In genomic region chr12:51690893-51691844, GRCm38 (mm10) we compare ENCODE assay signal across 8 mouse cellular contexts. TPM values are rescaled to one million over a fixed set of nuclear protein-coding genes. Genes with fewer than 3 reads are reported as not detected.
DNase-seq lines count a peak whose midpoint lies in the region; ATAC-seq lines count a peak whose summit lies in the region.

Ap4s1 (plus strand) TSS chr12:51691033.

- H3K36me3 ChIP-seq in hindbrain, embryonic 15.5 days, result no peaks in the 10 kb centered on the region

- under 1% methylated on average over 92 of the region's 108 CpGs for WGBS in hindbrain, embryonic 15.5 days

- peak; percentile 81 for ATAC-seq in hindbrain, embryonic 15.5 days (ENCODE audit: low FRiP score, low read depth)
- ATAC-seq in megakaryocyte, adult 5-6 weeks (ENCODE audit: poor library complexity, severe bottlenecking), result peak; percentile 56

- H3K9ac ChIP-seq in hindbrain, embryonic 15.5 days, result peak within 1 kb of the TSS; percentile 99

- peak within 1 kb of the TSS; percentile 75 for H3K4me2 ChIP-seq in hindbrain, embryonic 15.5 days

- peak within 1 kb of the TSS; percentile 54 for H3K4me3 ChIP-seq in hindbrain, embryonic 15.5 days

- no peaks in the 10 kb centered on the region for H3K9me3 ChIP-seq in hindbrain, embryonic 15.5 days

- H3K27ac ChIP-seq in hindbrain, embryonic 15.5 days (replicated peaks), result peak within 1 kb of the TSS; percentile 99

- DNase-seq in T-cell, adult 2 months (ENCODE audit: low spot score), result peak; percentile 69
- peak; percentile 76 for DNase-seq in cerebellum, postnatal 36 days
- DNase-seq in gastrocnemius, adult 18-20 months (ENCODE audit: low spot score), result peak; percentile 58
- DNase-seq in left cerebral cortex, adult 8-10 months (ENCODE audit: low spot score in 2 of 2), result peak; percentile 57 to 66
- DNase-seq in right cerebral cortex, adult 18-20 months, result peak; percentile 74
- DNase-seq in urinary bladder, adult 2 months (ENCODE audit: low spot score), result peak; percentile 78

- peaks cover 23% of the 10 kb centered on the region for H3K4me1 ChIP-seq in hindbrain, embryonic 15.5 days (replicated peaks)

- no peaks in the 10 kb centered on the region for H3K27me3 ChIP-seq in hindbrain, embryonic 15.5 days

RNA-seq across cellular contexts. Expression of gene Ap4s1, which starts in this region (rescaled TPM):
- total RNA-seq in gastrocnemius, adult 18-20 months (2021), result 10 to 100 TPM; 59.6 to 61.8 TPM
- polyA plus RNA-seq in hindbrain, embryonic 15.5 days (2015; fragmentation: Nextera tagmentation; extraction: Ambion mirVana), result 56.4 and 56.7 TPM in 2 replicates
- total RNA-seq in left cerebral cortex, adult 8-10 months (2022), result 10 to 100 TPM; 58.0 to 65.7 (median 61.2) TPM
- 40.4 and 41.6 TPM in 2 replicates for total RNA-seq in megakaryocyte, adult 5-6 weeks (2015)
- total RNA-seq in megakaryocyte, adult 5-6 weeks (2017), result 27.2 and 33.9 TPM in 2 replicates
- polyA plus RNA-seq in urinary bladder, adult 2 months (2012; rRNA removed), result 32.5 and 39.1 TPM in 2 replicates

Comparison
In these comparisons a context has a peak if more than half of its experiments do, and no peak if none do; other contexts are left out.
1. Peak in every context shown above with its lines: DNase-seq, ATAC-seq, H3K4me3 ChIP-seq and H3K27ac ChIP-seq.